Mouse (Mus musculus): ENCODE measurements around the gene Ppfia1.

- no peak for TF ChIP-seq POLR2A (IDR thresholded peaks at IDR 0.05; ENCODE audit: extremely low read depth, insufficient read depth, low read length)
- TF ChIP-seq CTCF (IDR thresholded peaks at IDR 0.05; ENCODE audit: extremely low read depth, insufficient read depth, low read length): no peak
These were observed 30.1 kb downstream of the Ppfia1 start for GRCm38 (mm10) chr7:144523415-144523814.

Measured in cortical plate, adult 2 months (tissue).